Mouse (Mus musculus) liver, postnatal 0 days (tissue): ENCODE measurements around the gene Lhx3.

Source experiments
- CTCF ChIP-seq: sonication (generic); IDR thresholded peaks from 2 replicates; pipeline ENCODE4 v1.5.1; 2016; ENCODE audit warnings: antibody characterized with exemption, low read depth
- EP300 ChIP-seq: IDR thresholded peaks from 2 replicates; pipeline ENCODE4 v1.6.1; 2016; ENCODE audit warnings: antibody characterized with exemption, low read depth, mild to moderate bottlenecking

- TF ChIP-seq CTCF (no peak), EP300 (no peak)
Observed at GRCm38 (mm10) chr2:26184352-26184751, 23.7 kb downstream of the Lhx3 start.
